Mouse (Mus musculus): ENCODE results near the gene Pygo1.
A peak's percentile ranks its signal among the peaks of the same experiment; 100 is the strongest.

The Pygo1 gene

GRCm38 (mm10) chr9:72935309-72935708 lies 9.9 kb downstream of the Pygo1 start:
- no peak for DNase-seq (ENCODE audit: low spot score in 2 of 2)

GRCm38 (mm10) chr9:72936301-72936700 lies 10.9 kb downstream of the Pygo1 start:
- DNase-seq (ENCODE audit: low spot score in 2 of 2), result no peak

- no peak for DNase-seq (ENCODE audit: low spot score in 2 of 2)
These were observed 18.0 kb downstream of the Pygo1 start for GRCm38 (mm10) chr9:72943424-72943823.

GRCm38 (mm10) chr9:72944286-72944685 lies 18.8 kb downstream of the Pygo1 start:
- DNase-seq (ENCODE audit: low spot score in 2 of 2), result no peak

GRCm38 (mm10) chr9:72947010-72947409 lies 21.6 kb downstream of the Pygo1 start:
- no peak for DNase-seq (ENCODE audit: low spot score in 2 of 2)

- DNase-seq (ENCODE audit: low spot score in 2 of 2), result no peak
These were observed 24.1 kb downstream of the Pygo1 start for GRCm38 (mm10) chr9:72949572-72949971.

- DNase-seq (ENCODE audit: low spot score in 2 of 2), result peak in 1 of 2 experiments; percentile 12
These were observed 29.3 kb downstream of the Pygo1 start for GRCm38 (mm10) chr9:72954746-72955145.

GRCm38 (mm10) chr9:72955546-72955945 lies 30.1 kb downstream of the Pygo1 start:
- peak in 1 of 2 experiments; percentile 40 for DNase-seq (ENCODE audit: low spot score in 2 of 2)

- peak; percentile 47 to 71 for DNase-seq (ENCODE audit: low spot score in 2 of 2)
These were observed 33.3 kb downstream of the Pygo1 start, which contains the start of the genes Dyx1c1 and Gm44503 for GRCm38 (mm10) chr9:72958521-72959450. Gene Dyx1c1 (plus strand): TSS chr9:72958785. Gene Gm44503 (plus strand): TSS chr9:72958852.

- no peak for DNase-seq (ENCODE audit: low spot score in 2 of 2)
These were observed 35.9 kb downstream of the Pygo1 start for GRCm38 (mm10) chr9:72961346-72961745.

- no peak for DNase-seq (ENCODE audit: low spot score in 2 of 2)
These were observed 36.5 kb downstream of the Pygo1 start for GRCm38 (mm10) chr9:72961959-72962358.

GRCm38 (mm10) chr9:72968349-72969061 lies 43.1 kb downstream of the Pygo1 start:
- DNase-seq (ENCODE audit: low spot score in 2 of 2), result peak in 1 of 2 experiments; percentile 41

- no peak for DNase-seq (ENCODE audit: low spot score in 2 of 2)
These were observed 44.4 kb downstream of the Pygo1 start for GRCm38 (mm10) chr9:72969874-72970273.

GRCm38 (mm10) chr9:72972435-72972834 lies 47.0 kb downstream of the Pygo1 start:
- DNase-seq (ENCODE audit: low spot score in 2 of 2), result no peak

- no peak for DNase-seq (ENCODE audit: low spot score in 2 of 2)
These were observed 47.5 kb downstream of the Pygo1 start for GRCm38 (mm10) chr9:72972984-72973383.

- DNase-seq (ENCODE audit: low spot score in 2 of 2), result no peak
These were observed 49.3 kb downstream of the Pygo1 start for GRCm38 (mm10) chr9:72974734-72975133.

- DNase-seq (ENCODE audit: low spot score in 2 of 2), result no peak
These were observed 49.8 kb downstream of the Pygo1 start for GRCm38 (mm10) chr9:72975242-72975641.

GRCm38 (mm10) chr9:72983066-72983465 lies 57.6 kb downstream of the Pygo1 start:
- no peak for DNase-seq (ENCODE audit: low spot score in 2 of 2)

GRCm38 (mm10) chr9:72985250-72986220 lies 60.1 kb downstream of the Pygo1 start, which contains the start of the genes Ccpg1os and Ccpg1:
Gene Ccpg1os (minus strand): TSS chr9:72985382.
Gene Ccpg1 (plus strand): TSS chr9:72985429.
- peak; percentile 89 to 95 for DNase-seq (ENCODE audit: low spot score in 2 of 2)

GRCm38 (mm10) chr9:72987703-72988102 lies 62.3 kb downstream of the Pygo1 start:
- DNase-seq (ENCODE audit: low spot score in 2 of 2), result no peak

GRCm38 (mm10) chr9:72988706-72989105 lies 63.3 kb downstream of the Pygo1 start:
- no peak for DNase-seq (ENCODE audit: low spot score in 2 of 2)

All from cerebellum, postnatal 4 days (tissue).